Mouse (Mus musculus): Measurements from ENCODE around the gene Clasrp.

DNA sequence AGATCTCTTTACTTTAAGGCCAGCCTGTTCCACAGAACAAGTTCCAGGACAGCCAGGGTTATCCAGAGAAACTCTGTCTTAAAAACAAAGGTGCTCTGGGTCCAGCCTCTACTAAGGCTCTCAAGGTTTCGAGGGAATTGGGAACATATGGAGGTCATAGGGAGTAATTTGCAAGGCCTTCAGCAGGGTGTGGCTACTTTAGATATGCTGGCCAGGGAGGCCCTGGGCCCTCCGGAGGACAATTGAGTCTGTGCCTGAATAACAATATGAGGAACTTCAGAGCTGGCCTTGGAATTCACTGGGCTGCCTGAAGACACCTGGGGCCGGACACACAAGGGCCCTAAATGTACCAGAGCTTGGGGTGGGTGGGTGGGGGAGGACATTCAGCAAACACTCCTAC, 28.7 kb downstream of the Clasrp start:
- no peak for TF ChIP-seq CTCF (IDR thresholded peaks at IDR 0.05; ENCODE audit: borderline replicate concordance, extremely low read depth, insufficient read depth, insufficient read length)
- no peak for TF ChIP-seq POLR2A (IDR thresholded peaks at IDR 0.05; ENCODE audit: borderline replicate concordance, extremely low read depth, insufficient read depth, insufficient read length, poor library complexity, severe bottlenecking)

Measured in brain, embryonic 14.5 days (tissue).